Mouse (Mus musculus): ENCODE data around the gene Nipa2. TPM values are rescaled to one million over a fixed set of nuclear protein-coding genes. Genes with fewer than 3 reads are reported as not detected.
"Not testable (repeated sequence)": the region's sequence is repeated elsewhere in the genome, so short reads cannot be mapped to it uniquely, and the experiment has no call there.

Nipa2 gene
- polyA plus RNA-seq, 1 experiment from 2014 or later: 41.9 TPM

DNA sequence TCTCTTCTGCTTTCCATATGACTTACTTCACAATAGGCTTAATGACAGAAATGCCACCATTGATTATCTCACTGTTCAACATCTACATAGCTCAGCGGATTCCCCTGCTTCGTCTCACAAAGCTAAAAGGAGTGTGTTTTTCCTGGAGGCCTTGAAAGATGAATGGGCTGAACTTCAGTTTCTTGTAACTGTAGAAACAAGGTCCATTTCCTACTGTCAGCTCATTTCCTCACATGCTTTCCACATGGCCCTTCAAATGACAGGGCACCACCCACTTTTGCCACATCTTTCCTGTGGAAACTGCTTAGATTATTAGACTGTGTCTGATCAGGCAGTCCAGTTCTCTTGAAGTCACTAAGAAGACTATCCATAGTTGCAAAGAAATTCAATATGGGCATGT, 33.6 kb downstream of the Nipa2 start:
- Histone ChIP-seq H3K9me3 (replicated peaks) (no peaks in the 10 kb centered on the region), H3K4me1 (no peaks in the 10 kb centered on the region), H3K27me3 (no peaks in the 10 kb centered on the region), H3K4me2 (no peak overlapping the region), H3K36me3 (ENCODE audit: poor library complexity, severe bottlenecking) (peaks cover 69% of the 10 kb centered on the region), H3K9ac (no peak overlapping the region), H3K4me3 (no peak overlapping the region), H3K27ac (no peak overlapping the region)
- WGBS: 85% methylated on average over 2 of the region's 2 CpGs
- no peak for ATAC-seq

- Histone ChIP-seq H3K36me3 (ENCODE audit: poor library complexity, severe bottlenecking) (peaks cover 74% of the 10 kb centered on the region), H3K9ac (no peak overlapping the region), H3K4me2 (no peak overlapping the region), H3K27me3 (no peaks in the 10 kb centered on the region), H3K27ac (no peak overlapping the region), H3K9me3 (replicated peaks) (no peaks in the 10 kb centered on the region), H3K4me1 (no peaks in the 10 kb centered on the region), H3K4me3 (no peak overlapping the region)
- no peak for ATAC-seq
- 90% methylated on average over 4 of the region's 4 CpGs for WGBS
Observed at GRCm38 (mm10) chr7:55927262-55927661, 35.0 kb downstream of the Nipa2 start.

DNA sequence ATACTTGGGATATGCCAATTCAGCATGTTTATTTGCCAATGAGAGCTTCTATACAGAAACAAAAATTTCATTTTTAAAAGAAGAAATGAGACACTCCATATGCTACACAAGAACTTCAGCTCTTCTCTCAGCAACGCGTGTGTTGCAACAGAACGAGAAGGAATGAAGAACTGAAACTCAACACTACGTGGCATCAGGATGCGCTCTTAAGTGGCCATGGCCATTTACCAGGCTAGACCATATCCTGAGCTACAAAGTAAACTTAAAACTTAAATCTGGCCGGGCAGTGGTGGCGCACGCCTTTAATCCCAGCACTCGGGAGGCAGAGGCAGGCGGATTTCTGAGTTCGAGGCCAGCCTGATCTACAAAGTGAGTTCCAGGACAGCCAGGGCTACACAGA, 43.9 kb downstream of the Nipa2 start:
- not testable (repeated sequence) for H3K4me3 ChIP-seq; H3K27me3 ChIP-seq; H3K4me2 ChIP-seq; H3K9ac ChIP-seq; H3K27ac ChIP-seq; H3K9me3 ChIP-seq (replicated peaks); ATAC-seq; H3K4me1 ChIP-seq
- H3K36me3 ChIP-seq (ENCODE audit: poor library complexity, severe bottlenecking): peaks cover 88% of the 10 kb centered on the region
- WGBS: 96% methylated on average over 11 of the region's 11 CpGs

- Histone ChIP-seq H3K9ac (no peak overlapping the region), H3K27ac (no peak overlapping the region), H3K4me3 (no peak overlapping the region), H3K27me3 (no peaks in the 10 kb centered on the region), H3K4me2 (no peak overlapping the region), H3K9me3 (replicated peaks) (no peaks in the 10 kb centered on the region), H3K4me1 (no peaks in the 10 kb centered on the region), H3K36me3 (ENCODE audit: poor library complexity, severe bottlenecking) (peaks cover 86% of the 10 kb centered on the region)
- 95% methylated on average over 5 of the region's 5 CpGs for WGBS
- no peak for ATAC-seq
Observed at GRCm38 (mm10) chr7:55912118-55912517, 50.2 kb downstream of the Nipa2 start.

GRCm38 (mm10) chr7:55911371-55911770, 50.9 kb downstream of the Nipa2 start:
- peaks cover 84% of the 10 kb centered on the region for H3K36me3 ChIP-seq (ENCODE audit: poor library complexity, severe bottlenecking)
- 88% methylated on average over 8 of the region's 8 CpGs for WGBS

GRCm38 (mm10) chr7:55910356-55910755, 51.9 kb downstream of the Nipa2 start:
- H3K36me3 ChIP-seq (ENCODE audit: poor library complexity, severe bottlenecking): peaks cover 87% of the 10 kb centered on the region

More at GRCm38 (mm10) chr7:55911371-55911770, 50.9 kb downstream of the Nipa2 start:
- no peaks in the 10 kb centered on the region for H3K4me1 ChIP-seq
- H3K4me3 ChIP-seq: no peak overlapping the region
- no peak overlapping the region for H3K4me2 ChIP-seq
- H3K27me3 ChIP-seq: no peaks in the 10 kb centered on the region
- H3K9ac ChIP-seq: no peak overlapping the region
- ATAC-seq: no peak
- H3K9me3 ChIP-seq (replicated peaks): no peaks in the 10 kb centered on the region
- H3K27ac ChIP-seq: no peak overlapping the region

GRCm38 (mm10) chr7:55909519-55909918, 52.8 kb downstream of the Nipa2 start:
- Histone ChIP-seq H3K27me3 (no peaks in the 10 kb centered on the region), H3K27ac (no peak overlapping the region), H3K9ac (no peak overlapping the region), H3K4me1 (no peaks in the 10 kb centered on the region), H3K4me3 (no peak overlapping the region), H3K36me3 (ENCODE audit: poor library complexity, severe bottlenecking) (peaks cover 87% of the 10 kb centered on the region), H3K9me3 (replicated peaks) (no peaks in the 10 kb centered on the region), H3K4me2 (no peak overlapping the region)
- no peak for ATAC-seq
- WGBS: 100% methylated on average over 1 of the region's 1 CpGs

More at GRCm38 (mm10) chr7:55910356-55910755, 51.9 kb downstream of the Nipa2 start:
- H3K9me3 ChIP-seq (replicated peaks): no peaks in the 10 kb centered on the region
- H3K27ac ChIP-seq: no peak overlapping the region
- no peak overlapping the region for H3K4me2 ChIP-seq
- WGBS: 84% methylated on average over 2 of the region's 2 CpGs
- H3K4me1 ChIP-seq: no peaks in the 10 kb centered on the region
- H3K27me3 ChIP-seq: no peaks in the 10 kb centered on the region
- no peak for ATAC-seq
- no peak overlapping the region for H3K9ac ChIP-seq
- H3K4me3 ChIP-seq: no peak overlapping the region

- WGBS: 83% methylated on average over 2 of the region's 2 CpGs
- H3K4me3 ChIP-seq: no peak overlapping the region
- no peak overlapping the region for H3K9ac ChIP-seq
- H3K9me3 ChIP-seq (replicated peaks): no peaks in the 10 kb centered on the region
- no peak for ATAC-seq
- no peaks in the 10 kb centered on the region for H3K4me1 ChIP-seq
- peaks cover 81% of the 10 kb centered on the region for H3K36me3 ChIP-seq (ENCODE audit: poor library complexity, severe bottlenecking)
- no peak overlapping the region for H3K27ac ChIP-seq
- H3K27me3 ChIP-seq: no peaks in the 10 kb centered on the region
- H3K4me2 ChIP-seq: no peak overlapping the region
Observed at GRCm38 (mm10) chr7:55905449-55905848, 56.8 kb downstream of the Nipa2 start.

DNA sequence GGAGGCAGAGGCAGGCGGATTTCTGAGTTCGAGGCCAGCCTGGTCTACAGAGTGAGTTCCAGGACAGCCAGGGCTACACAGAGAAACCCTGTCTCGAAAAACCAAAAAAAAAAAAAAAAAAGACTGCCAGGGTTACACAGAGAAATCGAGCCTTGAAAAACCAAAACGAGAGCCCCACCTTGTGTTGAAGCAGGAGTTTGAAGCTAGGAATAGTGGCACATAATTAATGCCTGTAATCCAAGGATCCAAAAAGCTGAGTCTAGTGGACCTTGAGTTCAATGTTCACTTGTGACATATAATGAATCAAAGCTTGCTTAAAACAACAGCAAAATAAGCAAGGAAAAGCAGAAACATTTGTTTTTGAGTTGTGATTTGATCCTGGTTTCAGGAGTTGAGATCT, 58.5 kb downstream of the Nipa2 start:
- H3K9me3 ChIP-seq (replicated peaks): no peaks in the 10 kb centered on the region
- WGBS: 87% methylated on average over 5 of the region's 5 CpGs
- no peak overlapping the region for H3K4me3 ChIP-seq
- no peak overlapping the region for H3K4me2 ChIP-seq
- H3K27me3 ChIP-seq: no peaks in the 10 kb centered on the region
- ATAC-seq: no peak
- no peaks in the 10 kb centered on the region for H3K4me1 ChIP-seq
- peaks cover 82% of the 10 kb centered on the region for H3K36me3 ChIP-seq (ENCODE audit: poor library complexity, severe bottlenecking)
- H3K9ac ChIP-seq: no peak overlapping the region
- H3K27ac ChIP-seq: no peak overlapping the region

DNA sequence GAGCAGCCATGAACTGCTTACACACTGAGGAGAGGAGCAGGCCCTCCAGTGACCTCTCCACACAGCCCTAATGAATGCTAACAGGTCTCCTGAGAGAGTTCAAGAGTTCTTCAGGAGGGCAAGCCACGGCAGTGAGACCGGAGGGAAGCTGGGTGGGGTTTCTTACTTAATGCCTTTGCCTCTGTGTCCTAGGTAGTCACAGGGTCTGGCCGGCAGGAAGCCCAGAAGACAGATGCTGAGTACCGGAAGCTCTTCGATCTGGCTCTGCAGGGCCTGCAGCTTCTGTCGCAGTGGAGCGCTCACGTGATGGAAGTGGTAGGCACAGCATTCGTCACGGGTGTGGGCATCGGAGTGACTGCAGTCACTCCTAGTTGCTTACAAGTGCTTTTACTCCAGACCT, 70.5 kb downstream of the Nipa2 start:
- Histone ChIP-seq H3K4me1 (no peaks in the 10 kb centered on the region), H3K9ac (no peak overlapping the region), H3K4me2 (no peak overlapping the region), H3K4me3 (no peak overlapping the region), H3K27ac (no peak overlapping the region), H3K27me3 (no peaks in the 10 kb centered on the region), H3K36me3 (ENCODE audit: poor library complexity, severe bottlenecking) (peaks cover 72% of the 10 kb centered on the region), H3K9me3 (replicated peaks) (no peaks in the 10 kb centered on the region)
- 89% methylated on average over 11 of the region's 11 CpGs for WGBS
- ATAC-seq: no peak

- no peak for ATAC-seq
- Histone ChIP-seq H3K36me3 (ENCODE audit: poor library complexity, severe bottlenecking) (peaks cover 67% of the 10 kb centered on the region), H3K4me2 (no peak overlapping the region)
Observed at GRCm38 (mm10) chr7:55890731-55891130, 71.5 kb downstream of the Nipa2 start.

GRCm38 (mm10) chr7:55889996-55890395, 72.3 kb downstream of the Nipa2 start:
- 92% methylated on average over 4 of the region's 4 CpGs for WGBS
- Histone ChIP-seq H3K4me1 (no peaks in the 10 kb centered on the region), H3K4me2 (no peak overlapping the region), H3K36me3 (ENCODE audit: poor library complexity, severe bottlenecking) (peaks cover 63% of the 10 kb centered on the region), H3K4me3 (no peak overlapping the region), H3K27ac (no peak overlapping the region), H3K9ac (no peak overlapping the region), H3K27me3 (no peaks in the 10 kb centered on the region), H3K9me3 (replicated peaks) (no peaks in the 10 kb centered on the region)
- ATAC-seq: no peak

More at GRCm38 (mm10) chr7:55890731-55891130, 71.5 kb downstream of the Nipa2 start:
- Histone ChIP-seq H3K9me3 (replicated peaks) (no peaks in the 10 kb centered on the region), H3K4me1 (no peaks in the 10 kb centered on the region), H3K9ac (no peak overlapping the region), H3K4me3 (no peak overlapping the region), H3K27ac (no peak overlapping the region), H3K27me3 (no peaks in the 10 kb centered on the region)

DNA sequence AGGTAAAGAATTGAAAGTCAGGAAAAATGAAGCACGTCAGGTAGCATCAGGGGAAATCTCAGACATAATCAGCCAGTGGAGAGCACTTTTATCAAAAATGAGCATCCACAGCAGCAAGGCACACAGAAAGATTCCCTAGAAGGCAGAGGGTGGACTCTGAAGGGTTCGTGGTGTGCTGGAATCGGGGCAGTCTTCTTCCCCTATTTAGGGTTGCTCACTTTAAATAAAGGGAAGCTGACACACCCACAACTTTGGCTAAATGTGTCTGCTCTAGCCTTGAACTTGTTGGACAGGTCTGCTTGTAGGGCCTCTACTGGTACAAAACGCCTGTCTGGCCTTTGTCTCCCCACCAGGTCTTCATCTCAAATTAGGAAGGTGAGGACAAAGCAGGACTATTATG, 73.7 kb downstream of the Nipa2 start:
- Histone ChIP-seq H3K4me3 (no peak overlapping the region), H3K9ac (no peak overlapping the region), H3K27ac (no peak overlapping the region), H3K9me3 (replicated peaks) (no peaks in the 10 kb centered on the region), H3K4me1 (no peaks in the 10 kb centered on the region), H3K36me3 (ENCODE audit: poor library complexity, severe bottlenecking) (peaks cover 55% of the 10 kb centered on the region), H3K4me2 (no peak overlapping the region), H3K27me3 (no peaks in the 10 kb centered on the region)
- WGBS: 92% methylated on average over 4 of the region's 4 CpGs
- ATAC-seq: no peak
